Mouse (Mus musculus): Measurements from ENCODE around the gene Kcnh4.
A peak's percentile ranks its signal among the peaks of the same experiment; 100 is the strongest.
"Not testable (repeated sequence)": the region's sequence is repeated elsewhere in the genome, so short reads cannot be mapped to it uniquely, and the experiment has no call there.

Kcnh4 gene

GRCm38 (mm10) chr11:100759611-100760233 is at the start of gene Kcnh4:
Kcnh4 (minus strand) TSS chr11:100759942.
- no peak for DNase-seq (ENCODE audit: low read depth, low spot score)

- DNase-seq (ENCODE audit: low read depth, low spot score), result no peak
Measured at GRCm38 (mm10) chr11:100806380-100807305, 46.9 kb upstream of the Kcnh4 start.

GRCm38 (mm10) chr11:100805535-100805934 is 45.8 kb upstream of the Kcnh4 start:
- no peak for DNase-seq (ENCODE audit: low read depth, low spot score)

- DNase-seq (ENCODE audit: low read depth, low spot score), result no peak
Measured at GRCm38 (mm10) chr11:100804409-100804808, 44.7 kb upstream of the Kcnh4 start.

- no peak for DNase-seq (ENCODE audit: low read depth, low spot score)
Measured at GRCm38 (mm10) chr11:100799426-100799825, 39.7 kb upstream of the Kcnh4 start.

GRCm38 (mm10) chr11:100796585-100796984 is 36.8 kb upstream of the Kcnh4 start:
- no peak for DNase-seq (ENCODE audit: low read depth, low spot score)

- DNase-seq (ENCODE audit: low read depth, low spot score), result no peak
Measured at GRCm38 (mm10) chr11:100795386-100795785, 35.6 kb upstream of the Kcnh4 start.

GRCm38 (mm10) chr11:100791457-100792049 is 31.8 kb upstream of the Kcnh4 start:
- DNase-seq (ENCODE audit: low read depth, low spot score), result no peak

- DNase-seq (ENCODE audit: low read depth, low spot score), result not testable (repeated sequence)
Measured at GRCm38 (mm10) chr11:100790644-100791043, 30.9 kb upstream of the Kcnh4 start.

- no peak for DNase-seq (ENCODE audit: low read depth, low spot score)
Measured at GRCm38 (mm10) chr11:100789702-100790101, 30.0 kb upstream of the Kcnh4 start.

- DNase-seq (ENCODE audit: low read depth, low spot score), result no peak
Measured at GRCm38 (mm10) chr11:100785774-100786173, 26.0 kb upstream of the Kcnh4 start.

GRCm38 (mm10) chr11:100784286-100784685 is 24.5 kb upstream of the Kcnh4 start:
- no peak for DNase-seq (ENCODE audit: low read depth, low spot score)

- no peak for DNase-seq (ENCODE audit: low read depth, low spot score)
Measured at GRCm38 (mm10) chr11:100782568-100782967, 22.8 kb upstream of the Kcnh4 start.

GRCm38 (mm10) chr11:100781763-100782475 is 22.2 kb upstream of the Kcnh4 start:
- no peak for DNase-seq (ENCODE audit: low read depth, low spot score)

GRCm38 (mm10) chr11:100780247-100780646 is 20.5 kb upstream of the Kcnh4 start:
- no peak for DNase-seq (ENCODE audit: low read depth, low spot score)

GRCm38 (mm10) chr11:100778069-100778468 is 18.3 kb upstream of the Kcnh4 start:
- DNase-seq (ENCODE audit: low read depth, low spot score), result no peak

- no peak for DNase-seq (ENCODE audit: low read depth, low spot score)
Measured at GRCm38 (mm10) chr11:100775921-100776320, 16.2 kb upstream of the Kcnh4 start.

GRCm38 (mm10) chr11:100774261-100774660 is 14.5 kb upstream of the Kcnh4 start:
- DNase-seq (ENCODE audit: low read depth, low spot score), result no peak

GRCm38 (mm10) chr11:100770646-100771408 is 11.1 kb upstream of the Kcnh4 start, which contains the start of gene Ghdc:
Ghdc (minus strand) TSS chr11:100770957.
- peak; percentile 42 for DNase-seq (ENCODE audit: low read depth, low spot score)

- DNase-seq (ENCODE audit: low read depth, low spot score), result no peak
Measured at GRCm38 (mm10) chr11:100769980-100770379, 10.2 kb upstream of the Kcnh4 start.

- no peak for DNase-seq (ENCODE audit: low read depth, low spot score)
Measured at GRCm38 (mm10) chr11:100767871-100768270, 8.1 kb upstream of the Kcnh4 start.
